Mouse (Mus musculus) testis, adult 2 months (tissue): ENCODE measurements around the gene Tenm3.

ENCODE experiments used
- CTCF ChIP-seq: fragments of 200-500 bp; IDR thresholded peaks from 2 replicates; pipeline ENCODE4 v1.5.1; 2012; ENCODE audit warnings: low read depth, mild to moderate bottlenecking, inconsistent platforms, low read length, moderate library complexity; ENCODE audit not compliant: control insufficient read depth, insufficient read depth, insufficient replicate concordance
- POLR2A ChIP-seq: fragments of 200-500 bp; IDR thresholded peaks from 2 replicates; pipeline ENCODE4 v1.6.1; 2012; ENCODE audit warnings: low read depth, mild to moderate bottlenecking, inconsistent platforms, low read length, moderate library complexity; ENCODE audit not compliant: control insufficient read depth

- TF ChIP-seq CTCF: no peak
- TF ChIP-seq POLR2A: no peak
These were observed 366.3 kb downstream of the Tenm3 start for GRCm38 (mm10) chr8:48477371-48477935.
